Mouse (Mus musculus) liver, embryonic 14.5 days (tissue): ENCODE measurements at regions not wholly inside any gene's neighbourhood (a gene's known extent, or its start where the extent isn't known, plus 50 kb on each side); places are given as distances from the start of the nearest gene placed in this dataset.

Experiments
- CTCF ChIP-seq: IDR thresholded peaks from 2 replicates; pipeline ENCODE4 v1.5.1; 2016; ENCODE audit warnings: antibody characterized with exemption, low read depth, control low read depth
- EP300 ChIP-seq: IDR thresholded peaks from 2 replicates; pipeline ENCODE4 v1.6.1; 2016; ENCODE audit warnings: antibody characterized with exemption, low read depth

- no peak for TF ChIP-seq CTCF
- no peak for TF ChIP-seq EP300
Observed at GRCm38 (mm10) chr14:9435136-9435535, 769.1 kb upstream of the 4930452B06Rik start.
